Mouse (Mus musculus): ENCODE measurements around the gene Zfp105.
A peak's percentile ranks its signal among the peaks of the same experiment; 100 is the strongest.

Gene Zfp105

GRCm38 (mm10) chr9:122922936-122923381, at the start of gene Zfp105:
TSS of gene Zfp105 (plus strand) at chr9:122923072.
- DNase-seq: peak; percentile 84

- no peak for DNase-seq
Measured at GRCm38 (mm10) chr9:122874653-122875052, 48.2 kb upstream of the Zfp105 start.

- DNase-seq: no peak
Measured at GRCm38 (mm10) chr9:122875145-122875544, 47.7 kb upstream of the Zfp105 start.

GRCm38 (mm10) chr9:122885385-122885784, 37.5 kb upstream of the Zfp105 start, which contains the start of gene Zkscan7:
TSS of gene Zkscan7 (plus strand) at chr9:122885685.
- DNase-seq: no peak

- peak; percentile 80 for DNase-seq
Measured at GRCm38 (mm10) chr9:122886372-122887179, 36.3 kb upstream of the Zfp105 start.

GRCm38 (mm10) chr9:122901047-122901446, 21.8 kb upstream of the Zfp105 start:
- no peak for DNase-seq

GRCm38 (mm10) chr9:122902717-122903535, 19.9 kb upstream of the Zfp105 start:
- DNase-seq: peak; percentile 80

GRCm38 (mm10) chr9:122922436-122922835, 436 bp upstream of the Zfp105 start:
- DNase-seq: no peak

GRCm38 (mm10) chr9:122928915-122929314, 6.0 kb downstream of the Zfp105 start:
- DNase-seq: no peak

GRCm38 (mm10) chr9:122950643-122951475, 28.0 kb downstream of the Zfp105 start, which contains the start of the genes 1110059G10Rik and Kif15:
TSS of gene 1110059G10Rik (minus strand) at chr9:122951000.
TSS of gene Kif15 (plus strand) at chr9:122951046.
- DNase-seq: peak; percentile 95
